Mouse (Mus musculus): ENCODE measurements around the gene Stau1. TPM values are rescaled to one million over a fixed set of nuclear protein-coding genes. Genes with fewer than 3 reads are reported as not detected.

Gene Stau1
- total RNA-seq, 2 experiments from 2014 or later = 111 TPM

DNA sequence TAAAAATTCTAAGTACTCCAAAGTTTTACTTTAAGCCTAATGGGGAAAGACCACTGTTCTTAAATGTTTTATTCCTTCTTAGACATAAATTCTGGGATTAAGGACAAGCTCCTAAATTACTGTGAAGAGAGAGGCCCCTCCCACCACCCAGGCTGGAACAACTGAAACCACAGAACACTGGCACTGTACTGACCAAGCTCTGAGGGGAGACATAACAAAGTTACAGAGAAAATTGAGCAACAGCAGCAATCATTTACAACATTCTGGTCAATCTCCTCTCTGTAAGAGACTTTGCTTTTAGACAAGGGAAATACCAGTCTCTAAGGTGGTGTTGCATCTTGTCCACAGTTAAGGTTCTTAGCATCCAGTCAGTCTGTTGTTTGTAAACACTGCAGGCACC is 4.2 kb downstream of the Stau1 start:
- intact Hi-C loops (cut with DNase I) = no loop called here
- DNase-seq = no peak

DNA sequence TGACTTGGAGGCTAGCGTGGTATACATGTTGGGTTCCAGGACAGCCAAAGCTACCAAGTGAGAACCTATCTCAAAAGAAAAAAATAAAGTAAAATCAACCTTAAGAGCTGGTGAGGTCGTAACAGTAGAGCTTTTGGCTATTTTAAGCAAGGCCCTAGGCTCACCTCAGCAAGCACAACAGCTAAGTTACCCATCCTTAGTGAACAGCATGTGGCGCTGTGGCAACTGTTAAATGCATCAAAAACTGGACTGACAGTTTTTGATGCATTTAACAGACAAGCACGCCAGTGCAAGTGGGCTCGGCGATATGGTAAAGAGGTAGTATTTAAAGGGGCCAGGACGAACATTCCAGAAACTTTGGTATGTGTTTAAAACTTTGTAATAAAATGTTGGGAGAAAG is 5.2 kb downstream of the Stau1 start:
- intact Hi-C loops (cut with DNase I) = no loop called here

DNA sequence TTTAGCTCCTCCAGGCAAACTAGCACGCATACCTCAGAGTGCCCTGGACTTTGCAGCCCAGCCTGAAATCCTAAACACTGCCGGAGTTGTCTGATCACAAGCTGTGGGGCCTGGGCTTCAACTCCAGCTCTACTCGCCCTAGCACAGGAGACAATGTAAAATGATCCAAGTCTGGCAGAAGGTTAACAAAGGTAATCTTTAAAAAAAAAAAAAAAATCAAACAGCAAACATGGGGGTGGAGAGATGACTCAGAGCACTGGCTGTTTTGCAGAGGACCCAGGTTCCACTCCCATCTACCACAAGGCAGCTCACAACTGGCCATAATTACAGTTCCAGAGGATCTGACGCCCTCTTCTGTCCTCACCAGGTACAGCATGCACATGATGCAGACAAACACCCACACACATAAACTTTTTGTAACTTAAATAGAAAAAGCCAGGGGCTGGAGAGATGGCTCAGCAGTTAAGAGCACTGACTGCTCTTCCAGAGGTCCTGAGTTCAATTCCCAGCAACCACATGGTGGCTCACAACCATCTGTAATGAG is 12.7 kb downstream of the Stau1 start:
- intact Hi-C loops (cut with DNase I) = no loop called here
- no peak for DNase-seq

More for the DNA sequence above, 5.2 kb downstream of the Stau1 start:
- no peak for DNase-seq

DNA sequence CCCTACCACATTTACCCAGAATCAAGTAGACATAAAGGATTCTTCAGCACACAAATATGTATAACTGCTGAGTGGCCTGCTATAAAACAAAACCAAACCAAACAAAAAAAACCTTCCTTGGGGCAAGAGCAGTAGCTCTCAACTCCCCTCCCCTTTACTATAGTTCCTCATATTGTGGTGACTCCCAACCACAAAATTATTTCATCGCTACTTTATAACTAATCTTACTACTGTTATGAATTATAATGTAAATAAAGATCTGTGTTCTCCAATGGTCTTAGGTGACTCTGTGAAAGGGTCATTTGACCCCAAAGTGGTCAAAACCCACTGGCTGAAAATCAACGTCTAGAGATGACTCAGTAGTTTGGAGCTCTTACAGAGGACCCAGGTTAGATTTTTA is 15.9 kb downstream of the Stau1 start:
- intact Hi-C loops (cut with DNase I) = no loop called here
- DNase-seq = no peak

DNA sequence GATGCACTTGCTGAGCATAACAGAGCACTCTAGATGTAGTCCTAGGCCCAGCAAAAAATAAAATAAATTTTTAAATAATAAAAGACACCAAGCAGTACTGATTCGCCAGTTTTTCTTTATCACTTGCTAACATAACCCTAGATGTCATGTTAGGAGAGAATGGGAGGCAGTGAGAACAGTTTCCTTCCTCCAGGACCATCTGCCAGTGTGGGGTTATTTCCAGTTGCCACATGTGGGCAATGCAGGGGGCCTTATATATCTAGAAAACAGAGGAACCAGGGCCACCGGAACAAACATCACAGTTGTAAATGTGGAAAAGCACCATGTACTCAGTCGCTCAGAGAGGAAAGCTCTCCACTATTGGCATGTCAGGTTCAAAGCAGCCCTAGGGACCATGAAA is 18.6 kb downstream of the Stau1 start:
- DNase-seq = no peak
- intact Hi-C loops (cut with DNase I) = no loop called here

DNA sequence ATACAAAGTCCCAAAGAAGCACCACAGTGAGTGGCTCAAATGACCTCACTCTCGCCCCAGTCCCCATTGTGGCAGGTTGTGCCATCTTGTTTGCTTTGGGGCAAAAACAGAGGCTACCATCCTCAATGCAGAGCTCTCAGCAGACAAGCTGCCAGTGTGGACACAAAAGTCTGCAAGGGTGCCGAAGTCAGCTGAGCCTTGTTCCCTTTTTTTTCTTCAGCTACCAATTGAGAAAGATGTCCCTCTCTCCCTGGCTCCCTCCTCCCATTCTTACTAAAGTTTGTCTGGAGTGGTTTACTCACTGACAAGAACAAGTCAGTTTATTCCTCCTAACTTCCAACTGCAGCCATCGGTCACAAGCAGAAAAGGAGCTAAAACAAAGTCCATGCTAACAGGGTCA is 19.7 kb downstream of the Stau1 start:
- DNase-seq = no peak
- intact Hi-C loops (cut with DNase I) = no loop called here

DNA sequence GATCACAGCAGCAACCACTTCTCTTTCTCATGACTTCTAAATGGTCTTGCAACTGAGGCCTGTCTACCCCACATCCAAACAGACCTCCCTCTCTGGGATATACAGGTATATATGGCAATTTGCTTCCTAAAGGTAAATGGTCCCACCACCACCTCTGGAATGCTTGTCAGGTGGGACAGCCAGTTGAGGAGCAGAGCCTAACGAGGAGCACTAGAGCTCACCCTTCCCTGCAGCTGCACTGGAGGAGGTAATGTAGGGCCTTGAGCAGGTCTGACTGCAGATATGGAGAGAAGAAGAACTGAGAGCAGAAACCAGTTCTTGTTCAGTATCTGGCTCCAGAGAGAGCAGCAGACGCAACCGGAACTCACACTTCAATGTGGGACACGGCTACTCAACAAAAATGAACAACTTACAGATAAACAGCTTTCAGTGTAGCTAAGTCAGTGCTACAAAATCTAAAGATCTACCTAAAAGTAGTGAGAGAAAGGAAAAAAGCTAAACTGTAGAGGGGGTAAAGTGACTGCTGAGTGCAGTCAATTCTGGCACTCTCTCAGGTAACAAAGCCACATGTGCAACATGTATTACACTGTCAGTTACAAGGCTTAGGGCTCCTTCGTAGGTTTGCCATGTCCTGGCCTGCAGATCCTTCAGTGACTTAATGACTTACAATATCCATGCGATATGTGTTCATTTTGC is 21.8 kb downstream of the Stau1 start:
- intact Hi-C loops (cut with DNase I) = no loop called here

DNA sequence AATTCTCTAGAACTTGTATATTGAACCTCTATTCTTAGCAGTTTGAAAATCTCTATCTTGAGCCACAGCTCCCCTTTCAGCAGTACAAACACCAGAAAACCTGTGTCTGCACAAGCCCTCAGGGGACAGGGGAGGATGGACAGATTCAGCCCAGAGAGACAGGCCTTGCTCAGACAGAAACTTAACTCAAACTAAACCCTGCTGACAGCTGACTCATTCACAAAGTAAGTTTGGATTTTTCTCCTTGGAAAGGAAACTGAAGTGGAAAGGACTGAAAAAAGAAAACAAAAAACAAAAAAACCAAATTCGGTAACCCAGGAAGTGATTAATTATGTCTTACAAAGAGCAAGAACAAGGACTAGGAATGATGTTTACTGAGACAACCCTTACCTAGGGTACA is 22.9 kb downstream of the Stau1 start:
- intact Hi-C loops (cut with DNase I) = no loop called here
- DNase-seq = no peak

More for the DNA sequence above, 21.8 kb downstream of the Stau1 start:
- no peak for DNase-seq

DNA sequence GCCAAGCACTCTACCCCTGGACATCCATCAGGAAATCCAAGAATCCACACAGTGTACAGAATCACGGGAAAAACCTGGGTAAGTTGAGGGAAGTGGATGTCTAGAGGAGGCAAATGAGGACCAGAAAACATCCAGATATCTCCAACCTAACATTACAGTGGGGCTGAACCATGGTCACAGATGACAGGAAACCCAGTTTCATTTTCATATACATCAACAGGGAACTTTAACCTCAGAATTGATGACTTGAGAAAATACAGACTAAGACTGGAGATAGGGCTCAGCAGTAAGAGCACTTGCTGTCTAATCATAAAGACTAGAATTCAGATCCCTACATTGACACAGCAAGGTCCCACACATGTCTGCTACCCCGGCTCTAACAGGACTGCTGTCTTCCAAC is 31.3 kb downstream of the Stau1 start:
- no peak for DNase-seq
- intact Hi-C loops (cut with DNase I) = no loop called here

DNA sequence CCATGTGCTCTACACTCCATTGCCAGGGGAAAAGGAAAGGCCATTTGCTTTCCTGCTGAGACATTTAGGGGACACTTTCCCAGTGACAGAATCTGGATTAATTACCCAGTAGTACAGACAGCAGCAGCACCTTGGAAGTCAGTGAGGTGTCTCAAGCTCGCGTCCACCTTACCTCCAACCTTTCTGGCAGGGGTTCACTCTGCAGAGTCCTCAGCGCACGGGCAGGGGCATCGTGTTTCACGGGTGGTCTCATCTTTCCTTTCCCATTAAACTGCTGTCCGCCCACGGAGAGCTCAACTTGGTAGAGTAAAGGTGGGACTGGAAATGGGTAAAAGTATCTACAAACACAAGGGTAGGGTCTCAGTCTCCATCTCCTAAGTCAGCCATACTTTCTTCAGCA is 32.8 kb downstream of the Stau1 start:
- no peak for DNase-seq
- intact Hi-C loops (cut with DNase I) = no loop called here

DNA sequence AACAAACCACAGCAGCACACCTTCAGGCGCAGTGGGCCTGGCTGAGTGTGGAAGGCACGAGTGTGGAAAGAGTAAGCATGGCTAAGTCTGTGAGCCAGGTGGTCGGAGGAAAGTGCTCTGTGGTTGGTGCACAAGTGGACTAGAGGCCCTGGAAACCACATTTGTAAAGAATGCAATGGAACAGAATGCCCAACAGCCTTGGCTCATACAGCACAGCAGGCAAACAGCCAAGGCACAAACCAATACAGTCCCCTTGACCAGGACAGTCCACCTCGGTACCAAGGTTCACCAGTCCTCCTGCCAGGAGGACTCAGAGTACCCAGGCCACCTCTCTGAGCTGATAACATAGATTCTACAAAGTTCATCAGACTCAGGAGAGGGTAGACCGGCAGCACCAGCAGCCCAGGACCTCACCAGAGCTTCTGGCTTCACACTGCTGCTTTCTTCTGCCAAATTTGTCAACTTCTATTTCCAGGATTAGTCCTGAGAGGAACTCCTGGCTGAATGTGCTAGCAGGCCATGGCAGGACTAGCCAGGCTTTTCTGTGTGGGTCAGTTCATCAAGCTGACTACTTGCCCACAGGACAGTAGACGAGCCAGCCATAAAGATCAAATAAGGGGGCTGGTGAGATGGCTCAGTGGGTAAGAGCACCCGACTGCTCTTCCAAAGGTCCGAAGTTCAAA is 35.3 kb downstream of the Stau1 start:
- DNase-seq = no peak
- intact Hi-C loops (cut with DNase I) = no loop called here

DNA sequence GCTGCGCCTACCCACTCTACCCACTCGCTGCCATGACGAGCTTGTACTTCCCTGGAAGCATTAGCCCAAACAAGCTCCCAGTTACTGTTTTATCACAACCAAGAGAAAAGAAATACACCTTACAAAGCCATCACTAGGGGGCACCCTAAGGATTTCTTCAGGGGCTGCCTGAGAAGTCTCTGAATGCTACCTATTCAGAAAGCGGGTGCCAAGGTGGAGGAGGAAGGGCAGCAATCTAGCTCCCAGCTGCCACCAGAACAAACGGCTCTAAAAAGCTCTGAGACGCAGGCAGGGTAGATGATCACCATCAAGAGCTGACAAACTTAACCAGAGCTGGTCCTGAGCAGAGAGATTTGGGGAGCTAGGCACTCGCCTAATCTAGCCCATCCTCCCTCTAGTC is 39.3 kb downstream of the Stau1 start:
- peak; percentile 37 for DNase-seq
- intact Hi-C loops (cut with DNase I) = loop anchor here (5.0 kb wide), 1 partner anchor 40 kb away; the partner anchor contains the start of gene Stau1

DNA sequence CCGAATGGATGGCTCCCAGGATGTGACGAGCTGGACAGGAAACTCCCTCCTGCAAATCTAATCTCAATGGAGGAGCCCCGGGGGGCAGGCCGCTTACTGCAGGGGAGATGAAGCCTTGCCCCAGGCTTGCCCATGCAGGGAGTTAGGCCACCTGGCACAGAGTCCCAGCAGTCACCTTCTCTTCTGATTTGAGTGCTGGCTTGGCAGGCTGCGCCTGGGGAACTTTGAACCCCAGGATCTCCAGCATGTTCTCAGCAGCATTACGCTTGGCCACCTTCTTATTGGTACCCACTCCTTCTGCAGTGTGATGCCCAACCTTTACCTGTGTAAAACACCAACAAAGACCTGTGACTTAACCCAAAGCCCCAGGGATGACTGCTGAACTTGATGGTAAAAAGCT is 43.9 kb downstream of the Stau1 start:
- DNase-seq = no peak
- intact Hi-C loops (cut with DNase I) = no loop called here

DNA sequence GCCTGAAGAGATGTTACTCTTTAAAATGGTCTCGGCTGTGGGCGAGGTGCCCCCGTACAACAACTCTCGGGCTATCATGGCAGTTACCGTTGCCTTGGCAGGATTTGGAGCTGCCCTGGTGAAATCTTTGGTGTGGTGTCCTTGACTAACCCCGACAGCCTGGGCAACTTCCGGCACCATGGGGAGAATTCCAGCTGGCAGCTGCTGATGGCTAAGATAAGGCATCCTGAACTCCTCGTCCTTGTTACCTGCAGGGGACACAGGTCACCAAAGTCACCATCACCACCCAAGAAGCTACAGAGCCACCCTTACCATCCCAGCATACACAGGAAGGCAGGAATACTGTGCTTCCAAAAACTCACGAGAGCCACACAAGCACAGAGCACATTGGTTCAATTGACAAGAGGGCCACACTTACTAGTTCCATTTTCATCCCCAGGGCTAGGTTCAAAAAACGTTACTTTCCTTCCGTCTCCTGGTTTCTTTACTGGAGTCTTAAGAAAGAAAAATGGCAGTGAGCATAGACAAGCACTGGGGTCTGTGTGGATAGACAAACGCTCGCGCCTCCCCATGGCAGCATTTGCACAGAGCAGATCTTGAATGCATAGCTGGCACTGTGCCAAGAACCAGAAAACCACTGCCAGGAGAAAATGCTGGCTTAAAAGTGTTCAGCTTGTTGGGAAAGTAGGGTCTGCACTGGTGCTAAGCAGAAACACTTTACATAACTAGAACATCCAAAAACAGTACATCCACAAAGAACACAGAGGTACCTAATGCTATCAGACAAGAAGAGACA is 45.0 kb downstream of the Stau1 start:
- DNase-seq = peak; percentile 57
- intact Hi-C loops (cut with DNase I) = no loop called here

DNA sequence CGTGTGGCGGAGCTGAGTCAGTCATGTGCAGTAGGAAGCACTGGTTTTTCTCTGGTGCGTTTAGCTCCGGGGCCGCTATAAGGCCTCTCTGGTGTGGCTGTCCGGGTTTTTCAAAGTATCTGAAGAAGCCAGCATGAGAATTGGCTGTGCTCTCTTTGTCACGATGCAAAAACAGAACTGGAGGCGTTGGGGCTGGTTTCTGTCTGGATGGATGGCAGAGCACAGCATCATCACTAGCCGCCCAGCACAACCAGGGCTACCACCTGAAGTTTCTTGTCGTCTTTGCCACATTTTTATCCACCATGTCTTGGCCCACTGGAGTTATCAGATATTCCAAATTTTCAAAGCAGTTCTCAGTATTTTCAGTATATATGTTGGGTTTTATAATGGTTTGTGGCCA is 47.2 kb downstream of the Stau1 start:
- no peak for DNase-seq
- intact Hi-C loops (cut with DNase I) = no loop called here

DNA sequence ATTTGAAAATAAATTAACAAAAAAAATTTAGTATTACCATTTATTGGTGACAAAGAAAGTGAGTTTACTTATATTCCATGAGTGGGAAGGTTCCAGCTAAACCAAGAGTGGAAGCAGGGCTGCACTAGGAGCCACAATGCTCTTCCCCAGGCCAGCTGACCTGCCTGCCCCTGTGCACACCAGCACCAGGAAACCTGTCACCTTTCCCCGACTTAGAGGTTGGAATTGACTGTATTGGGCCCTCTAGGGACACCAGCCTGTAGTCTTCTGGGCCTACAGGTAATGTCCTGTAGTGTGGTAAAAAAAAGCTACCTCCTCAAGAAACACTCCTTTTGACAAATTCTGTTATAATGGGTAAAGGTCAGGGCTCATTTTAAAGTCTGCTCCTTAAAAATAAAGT is 47.9 kb downstream of the Stau1 start:
- DNase-seq = no peak
- intact Hi-C loops (cut with DNase I) = no loop called here

DNA sequence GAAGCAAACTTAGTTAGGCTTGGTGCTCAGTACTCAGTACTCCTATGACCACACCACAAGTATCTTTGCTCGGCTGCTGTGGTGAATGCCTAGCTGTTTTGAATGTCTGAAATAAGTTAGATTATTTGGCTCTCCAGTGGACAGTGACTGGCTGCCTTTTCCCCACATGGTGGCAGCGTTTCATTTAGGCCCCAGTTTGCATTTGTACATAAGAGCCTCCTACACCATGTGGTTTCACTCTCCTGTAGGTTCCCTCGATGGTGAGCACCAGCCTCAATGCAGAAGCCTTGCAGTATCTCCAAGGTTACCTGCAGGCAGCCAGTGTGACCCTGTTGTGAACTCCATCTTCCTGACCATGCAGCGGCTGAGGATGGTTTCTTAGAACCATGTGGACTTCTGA is 50.6 kb downstream of the Stau1 start:
- intact Hi-C loops (cut with DNase I) = no loop called here
- DNase-seq = peak; percentile 21

DNA sequence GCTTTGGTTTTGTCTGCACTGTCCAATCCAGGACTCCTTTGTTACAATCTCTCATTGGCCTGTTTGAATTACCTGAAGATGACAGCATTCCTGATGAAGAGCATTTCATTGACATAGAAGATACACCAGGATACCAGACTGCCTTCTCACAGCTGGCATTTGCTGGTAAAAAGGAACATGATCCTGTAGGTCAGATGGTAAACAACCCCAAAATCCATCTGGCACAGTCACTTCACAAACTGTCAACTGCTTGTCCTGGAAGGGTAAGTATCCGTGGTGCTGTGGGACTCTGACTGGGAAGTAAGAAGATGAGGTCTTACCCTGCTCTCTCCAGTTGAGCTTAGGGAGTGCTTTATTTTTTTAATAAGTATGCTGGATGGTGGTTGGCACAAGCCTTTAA is 51.8 kb downstream of the Stau1 start:
- intact Hi-C loops (cut with DNase I) = no loop called here
- DNase-seq = no peak

DNA sequence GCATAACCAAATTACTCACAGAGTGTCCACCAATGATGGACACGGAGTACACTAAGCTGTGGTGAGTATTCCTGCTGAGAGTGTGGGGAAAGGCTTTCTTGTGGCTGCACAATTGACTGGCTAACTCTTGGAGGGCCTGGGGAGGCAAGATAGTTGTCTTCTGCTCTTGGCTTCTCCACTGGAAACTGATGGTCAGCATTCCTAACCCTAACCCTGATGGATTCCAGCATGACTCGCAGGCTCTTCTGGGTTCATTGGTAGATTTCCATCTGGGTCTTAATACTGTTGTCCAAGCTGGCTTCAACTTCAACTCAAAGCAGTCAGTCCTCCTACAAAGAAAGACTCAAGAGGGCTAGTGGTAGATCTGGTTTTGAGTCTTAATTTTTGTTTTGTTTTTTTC is 53.0 kb downstream of the Stau1 start:
- DNase-seq = no peak
- intact Hi-C loops (cut with DNase I) = no loop called here

DNA sequence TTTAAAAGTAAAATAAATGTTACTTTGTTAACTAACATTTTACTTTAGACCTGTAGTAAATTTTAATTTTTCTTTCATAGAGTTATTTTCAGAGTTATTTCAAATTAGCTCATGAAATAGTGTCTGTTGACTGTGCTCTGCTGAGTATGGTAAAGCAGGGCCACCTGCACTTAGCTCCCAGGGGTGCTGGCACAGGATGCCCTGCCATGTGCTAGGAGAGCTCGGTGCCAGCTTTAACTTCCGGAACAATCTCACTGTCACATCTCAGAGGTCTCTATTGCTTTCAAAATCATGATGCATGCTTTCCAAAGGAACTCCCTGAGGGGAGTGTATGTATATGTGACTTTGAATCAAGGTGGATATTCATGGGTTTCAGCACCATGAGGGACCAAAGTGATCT is 59.9 kb downstream of the Stau1 start:
- DNase-seq = no peak
- intact Hi-C loops (cut with DNase I) = loop anchor here (5.0 kb wide), 1 partner anchor 106 kb away; no protein-coding TSS in a partner anchor

DNA sequence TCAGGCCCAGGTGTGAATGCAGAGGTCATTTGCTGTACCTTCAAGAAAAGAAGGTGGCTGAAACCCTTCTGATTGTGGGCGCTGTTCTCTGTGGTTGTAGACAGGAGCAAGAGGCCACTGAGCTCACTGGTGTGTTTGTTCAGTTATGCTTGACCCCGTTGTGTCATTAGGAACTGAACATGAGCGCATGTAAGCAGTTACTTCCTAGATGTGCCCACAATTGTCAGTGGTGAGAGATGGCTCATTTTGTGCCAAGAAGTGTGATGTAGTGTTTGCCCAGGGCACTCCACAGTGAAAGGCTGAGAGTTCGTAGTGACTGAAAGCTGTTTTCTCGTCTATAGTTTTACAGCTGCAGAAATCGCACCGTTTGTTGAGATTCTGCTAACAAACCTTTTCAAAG is 60.5 kb downstream of the Stau1 start:
- no peak for DNase-seq
- intact Hi-C loops (cut with DNase I) = loop anchor here (5.0 kb wide), 1 partner anchor 107 kb away; no protein-coding TSS in a partner anchor

Measured in left cerebral cortex, postnatal 4 days (tissue).